Mouse (Mus musculus) fat pad, adult 2 months (tissue): Measurements from ENCODE around the gene Plin3.
"Not testable (repeated sequence)": the region's sequence is repeated elsewhere in the genome, so short reads cannot be mapped to it uniquely, and the experiment has no call there.

Source experiments
- DNase-seq: peaks from one replicate; pipeline ENCODE4 v3.0.0-alpha.2; 2011; ENCODE audit warnings: low read depth, low spot score; ENCODE audit errors: extremely low read depth

The Plin3 gene

GRCm38 (mm10) chr17:56276643-56277566 is 15.8 kb downstream of the Plin3 start, which contains the start of gene Ticam1:
Gene Ticam1, minus strand, starts transcription at chr17:56276786.
- peak; percentile 92 for DNase-seq

DNA sequence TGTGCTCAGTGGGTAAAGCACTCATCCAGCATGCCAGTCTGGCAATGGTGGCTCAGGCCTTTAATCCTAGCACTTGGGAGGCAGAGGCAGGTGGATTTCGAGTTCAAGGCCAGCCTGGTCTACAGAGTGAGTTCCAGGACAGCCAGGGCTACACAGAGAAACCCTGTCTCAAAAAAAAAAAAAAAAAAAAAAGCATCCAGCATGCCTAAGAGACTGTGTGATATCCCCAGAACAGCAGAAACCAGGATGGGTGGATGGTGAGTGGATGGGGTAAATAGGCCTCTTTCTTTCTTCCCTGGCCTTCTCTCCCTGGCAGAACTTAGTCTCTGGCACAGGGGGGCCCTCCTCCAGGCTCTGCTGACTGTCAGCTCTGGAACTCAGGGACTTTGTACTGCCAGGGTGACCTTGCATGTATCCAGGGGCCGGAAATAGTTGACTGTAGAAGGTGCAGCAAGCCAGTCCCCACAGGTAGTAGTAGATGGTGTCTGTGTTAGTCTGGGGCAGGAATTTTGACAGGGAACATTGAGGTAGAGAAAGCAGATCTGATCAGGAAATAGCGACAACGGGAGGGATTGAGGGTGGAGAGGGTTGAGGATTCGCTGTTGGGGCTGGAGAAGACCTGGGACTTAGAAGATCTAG is 16.7 kb downstream of the Plin3 start:
- no peak for DNase-seq

DNA sequence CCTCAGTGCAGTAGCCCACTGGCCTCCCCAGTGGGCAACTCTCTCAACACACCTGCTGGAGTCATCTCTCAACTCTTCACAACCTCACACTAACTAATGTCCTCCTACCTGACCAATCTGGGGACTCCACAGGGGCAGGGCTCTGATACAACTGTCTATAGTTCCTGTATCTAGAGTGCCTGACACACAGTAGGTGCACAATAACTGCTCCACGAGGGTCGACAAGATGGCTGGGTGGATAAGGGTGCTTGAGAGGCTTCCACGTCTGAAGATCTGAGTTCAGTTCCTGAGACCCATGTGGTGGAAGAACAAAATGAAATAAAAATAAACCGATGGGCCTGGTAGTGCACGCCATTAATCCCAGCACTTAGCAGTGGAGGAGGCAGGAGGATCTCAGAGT is 18.7 kb downstream of the Plin3 start:
- no peak for DNase-seq

DNA sequence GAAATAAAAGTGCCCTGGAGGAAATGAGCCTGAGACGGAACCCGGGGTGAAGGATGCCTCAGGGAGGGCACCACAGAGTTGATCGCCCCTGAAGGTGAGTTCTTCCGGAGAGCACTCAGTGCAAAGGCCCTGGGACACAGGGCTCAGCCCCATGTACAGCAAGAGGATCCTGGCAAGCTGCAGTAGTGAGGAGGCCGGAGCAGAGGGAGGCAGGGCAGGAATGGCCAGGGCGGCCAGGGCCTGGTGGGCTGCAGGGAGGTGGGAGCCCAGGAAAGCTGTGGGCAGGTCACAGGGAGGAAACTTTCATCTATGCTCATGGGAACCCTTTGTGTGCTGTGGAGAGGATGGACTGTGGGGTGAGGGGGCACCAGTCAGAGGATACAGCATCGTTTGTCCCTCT is 19.2 kb downstream of the Plin3 start:
- DNase-seq = no peak

- no peak for DNase-seq
Observed at GRCm38 (mm10) chr17:56272644-56273043, 20.0 kb downstream of the Plin3 start.

- DNase-seq = no peak
Observed at GRCm38 (mm10) chr17:56271609-56272253, 20.9 kb downstream of the Plin3 start.

GRCm38 (mm10) chr17:56269741-56270140 is 22.9 kb downstream of the Plin3 start:
- no peak for DNase-seq

DNA sequence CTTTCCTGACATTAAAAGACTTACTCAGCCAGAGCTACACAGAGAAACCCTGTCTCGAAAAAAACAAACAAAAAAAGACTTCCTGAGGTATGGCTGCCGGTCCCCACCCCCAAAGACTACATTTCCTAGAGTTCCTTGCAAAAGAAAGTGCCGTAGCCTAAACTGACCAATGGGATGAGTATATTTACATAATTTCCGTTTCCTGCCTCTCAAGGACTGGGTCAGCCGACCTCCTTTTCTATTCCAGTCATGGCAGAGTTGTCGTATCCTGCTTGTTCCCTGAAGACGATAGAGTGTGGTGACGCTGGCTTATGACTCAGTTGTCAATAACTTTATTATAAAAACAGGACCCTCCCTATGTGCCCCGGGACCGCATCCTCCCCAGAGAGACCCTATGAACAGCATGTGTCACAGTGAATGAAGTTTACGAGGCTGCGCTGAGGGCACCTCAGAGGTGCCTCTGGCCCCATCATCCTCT is 23.5 kb downstream of the Plin3 start:
- DNase-seq = no peak

DNA sequence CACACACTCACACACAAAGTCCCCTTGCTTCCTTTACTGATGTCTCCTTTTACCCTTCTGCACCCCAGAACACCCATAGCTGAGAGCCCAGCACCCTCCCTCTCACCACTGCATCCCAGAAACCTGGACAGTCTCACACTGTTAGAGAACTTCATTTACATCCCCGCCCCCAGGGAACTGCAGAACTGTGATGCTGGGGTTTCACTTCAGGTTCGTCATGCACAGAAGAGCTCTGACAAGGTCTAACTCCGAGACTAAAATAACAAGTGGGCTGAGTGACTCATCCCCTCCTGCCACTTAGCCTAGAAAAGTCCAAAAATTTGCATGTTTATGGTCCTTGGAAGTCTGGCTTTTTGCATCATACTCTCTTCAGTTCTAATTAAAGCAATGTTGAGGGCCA is 26.4 kb downstream of the Plin3 start:
- DNase-seq = no peak

- DNase-seq = no peak
Observed at GRCm38 (mm10) chr17:56265869-56266268, 26.8 kb downstream of the Plin3 start.

- DNase-seq = no peak
Observed at GRCm38 (mm10) chr17:56265011-56265410, 27.7 kb downstream of the Plin3 start.

- DNase-seq = no peak
Observed at GRCm38 (mm10) chr17:56264020-56264419, 28.7 kb downstream of the Plin3 start.

GRCm38 (mm10) chr17:56262645-56263094 is 30.0 kb downstream of the Plin3 start:
- DNase-seq = no peak

GRCm38 (mm10) chr17:56261166-56261565 is 31.5 kb downstream of the Plin3 start:
- DNase-seq = no peak

DNA sequence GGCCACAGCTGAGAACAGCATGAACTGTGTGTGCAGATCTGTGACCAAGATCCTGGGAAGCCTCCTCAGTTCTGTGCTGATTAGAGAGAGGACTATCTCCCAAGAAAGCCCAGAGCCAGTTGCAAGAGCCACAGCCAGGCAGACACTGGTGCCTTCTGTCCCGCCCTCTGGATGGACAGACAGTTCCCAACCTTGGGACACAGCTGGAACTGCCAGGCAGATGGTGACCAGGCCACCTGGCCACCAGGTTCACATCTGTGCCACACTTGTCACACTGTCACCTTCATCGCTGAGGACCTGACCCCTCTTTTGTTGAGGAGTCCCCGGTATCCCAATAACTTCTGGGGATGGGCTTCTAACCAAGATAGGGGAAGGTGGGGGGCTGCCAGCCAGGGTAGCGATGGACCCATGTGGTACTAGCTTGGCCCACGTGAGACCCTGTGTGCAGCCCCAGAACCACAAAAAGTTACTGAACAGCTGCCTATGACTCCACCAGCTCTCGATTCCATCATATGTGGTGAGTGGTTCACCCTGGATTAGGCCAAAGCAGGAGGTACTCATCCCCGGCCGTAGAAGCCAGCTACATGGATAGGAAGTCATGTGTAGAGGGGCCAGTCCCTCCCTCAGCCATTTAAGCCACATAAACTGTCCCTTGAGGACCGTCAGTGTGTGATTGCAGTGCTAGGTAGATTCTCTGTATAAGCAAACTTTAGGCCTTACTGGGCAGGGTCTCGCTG is 33.2 kb downstream of the Plin3 start:
- DNase-seq = no peak

GRCm38 (mm10) chr17:56258812-56259211 is 33.9 kb downstream of the Plin3 start:
- not testable (repeated sequence) for DNase-seq

GRCm38 (mm10) chr17:56258269-56258668 is 34.4 kb downstream of the Plin3 start:
- not testable (repeated sequence) for DNase-seq

GRCm38 (mm10) chr17:56257181-56257894 is 35.3 kb downstream of the Plin3 start:
- DNase-seq = no peak

DNA sequence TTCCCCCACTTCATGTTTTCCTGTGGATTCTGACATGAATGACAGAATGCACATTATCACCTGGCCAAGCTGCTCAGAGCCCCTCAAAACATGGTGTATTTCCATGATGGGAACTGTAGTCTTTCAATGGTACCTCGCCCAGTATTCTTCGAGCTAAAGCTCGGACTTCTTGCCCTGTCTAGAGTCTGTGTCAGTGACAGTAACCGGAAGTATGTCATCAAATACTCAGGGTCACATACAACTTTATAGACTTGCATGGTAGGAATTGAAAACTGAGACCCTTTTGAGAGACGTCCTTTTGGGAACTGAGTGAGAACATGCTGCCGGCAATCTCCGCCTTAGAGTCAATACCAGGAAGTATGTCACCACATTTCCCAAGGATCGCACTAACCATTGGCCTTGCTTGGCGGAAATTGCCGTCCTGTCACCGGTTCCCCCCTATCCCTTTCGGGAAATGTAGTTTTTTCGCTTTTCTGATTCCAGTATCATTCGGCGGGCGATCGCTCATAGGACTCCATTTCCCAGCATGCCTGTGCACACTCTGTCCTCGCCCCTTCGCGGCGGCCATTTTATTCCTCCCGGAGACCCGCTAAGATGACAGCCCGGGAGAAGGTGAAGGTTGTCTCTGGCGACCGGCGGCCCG is 36.3 kb downstream of the Plin3 start, which contains the start of gene Fem1a:
Gene Fem1a, plus strand, starts transcription at position 572 of the 643 bp plus-strand sequence.
- peak; percentile 91 for DNase-seq

GRCm38 (mm10) chr17:56255863-56256238 is 36.8 kb downstream of the Plin3 start:
- peak; percentile 87 for DNase-seq
